Mouse (Mus musculus) gastrocnemius, adult 2 months (tissue): ENCODE measurements at regions not wholly inside any gene's neighbourhood (a gene's known extent, or its start where the extent isn't known, plus 50 kb on each side); places are given as distances from the start of the nearest gene placed in this dataset.

Experiments
- DNase-seq: peaks from one replicate; pipeline ENCODE4 v3.0.0; 2022
- H3K27ac ChIP-seq: fragments of 200-600 bp; 2 replicates; pipeline ENCODE4 v1.8.1; 2022; ENCODE audit warnings: mild to moderate bottlenecking
- H3K4me3 ChIP-seq: fragments of 200-600 bp; 2 replicates; pipeline ENCODE4 v1.8.1; 2022; ENCODE audit warnings: mild to moderate bottlenecking, moderate library complexity
- CTCF ChIP-seq: fragments of 200-600 bp; IDR thresholded peaks from 2 replicates; pipeline ENCODE4 v1.8.1; 2022; ENCODE audit warnings: antibody characterized with exemption, mild to moderate bottlenecking, moderate library complexity
- intact Hi-C: fragments of 180-260 bp; cut with DNase I; formaldehyde crosslinking; loops from one replicate; pipeline ENCODE4 v1.15.1; 2025

DNA sequence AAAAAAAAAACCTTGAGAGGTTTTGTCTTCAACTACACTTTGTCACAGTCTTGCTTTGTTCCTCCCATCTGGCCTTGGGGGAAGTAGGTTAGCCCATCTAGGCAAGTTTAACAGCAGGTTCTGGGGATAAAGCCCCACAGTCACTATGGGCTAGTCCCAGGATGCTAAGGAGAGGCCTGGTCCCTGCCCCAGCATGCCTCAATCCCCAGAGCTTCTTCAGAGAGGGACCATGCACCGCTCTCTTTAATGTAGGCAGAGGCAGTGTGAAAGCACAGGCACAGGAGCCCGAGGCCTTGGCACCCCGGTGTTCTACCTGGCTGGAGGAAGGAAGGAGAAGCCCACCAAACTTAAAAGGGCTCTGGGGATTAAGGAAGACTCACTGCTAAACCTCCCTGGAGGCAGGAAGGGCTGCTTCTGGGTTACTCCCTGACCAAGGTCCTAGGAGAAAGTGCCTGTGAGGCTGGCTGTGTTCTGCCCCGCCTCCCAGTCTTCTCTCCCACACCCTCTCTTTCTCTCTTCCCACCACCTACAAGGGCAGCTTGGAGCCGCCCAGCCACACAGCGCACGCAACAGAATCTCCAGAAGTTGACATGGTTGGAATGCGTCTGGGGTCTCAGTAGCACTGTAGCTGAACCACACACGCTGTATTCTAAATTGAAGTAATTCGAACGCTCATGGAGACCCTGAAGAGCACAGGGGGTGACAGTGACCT lies 633.5 kb downstream of the Zfp706 start:
- no peak for TF ChIP-seq CTCF
- DNase-seq, result no peak
- Histone ChIP-seq H3K27ac (peak overlapping the region; percentile 79), H3K4me3 (peak overlapping the region; percentile 72)
- intact Hi-C loops, result no loop called here

DNA sequence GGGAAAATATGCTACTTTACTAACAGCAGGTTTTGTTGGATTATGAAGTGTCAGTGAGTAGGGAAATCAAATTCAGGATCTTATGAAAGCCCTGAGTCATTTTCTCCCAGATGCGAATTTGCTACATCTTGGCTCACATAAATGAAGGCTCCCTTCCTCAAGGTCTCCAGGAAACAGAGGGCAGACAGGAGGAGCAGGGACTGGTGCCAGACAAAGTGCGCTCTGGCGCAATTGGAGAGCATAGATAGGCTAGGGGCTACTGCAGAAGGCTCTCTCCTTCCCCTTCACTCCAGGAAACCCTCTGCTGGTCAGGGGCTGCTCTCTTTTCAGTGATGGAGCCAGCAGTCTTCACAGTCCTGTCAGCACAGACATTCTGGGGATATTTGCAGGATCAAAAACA lies 634.1 kb downstream of the Zfp706 start:
- Histone ChIP-seq H3K27ac (no peak overlapping the region; the same call in 1 of the 2 replicates), H3K4me3 (no peak overlapping the region)
- peak; percentile 26 for DNase-seq
- TF ChIP-seq CTCF, result no peak
- intact Hi-C loops, result no loop called here

DNA sequence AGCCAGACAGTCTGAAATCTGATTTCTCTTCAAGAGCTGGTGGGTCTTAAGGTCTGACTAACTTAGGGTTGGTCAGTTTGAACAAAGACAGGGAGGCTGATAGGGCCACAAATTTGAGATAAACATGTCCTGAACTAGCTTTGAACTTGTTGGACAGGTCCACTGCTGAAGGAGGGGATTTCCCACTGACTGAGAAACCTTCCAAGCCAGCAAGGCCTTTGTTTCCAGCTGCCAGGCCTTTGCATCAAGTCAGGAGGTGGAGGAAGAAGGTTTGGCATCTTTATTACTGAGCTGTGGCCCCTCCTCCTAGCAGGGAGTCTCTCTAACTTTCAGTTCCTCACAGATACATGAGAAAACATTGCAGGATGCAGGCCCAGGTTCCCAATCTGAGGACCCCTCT lies 636.2 kb downstream of the Zfp706 start:
- Histone ChIP-seq H3K27ac (no peak overlapping the region), H3K4me3 (no peak overlapping the region)
- DNase-seq, result no peak
- no peak for TF ChIP-seq CTCF
- intact Hi-C loops, result no loop called here

- TF ChIP-seq CTCF, result no peak
- no peak for DNase-seq
- Histone ChIP-seq H3K27ac (no peak overlapping the region), H3K4me3 (no peak overlapping the region)
- intact Hi-C loops, result no loop called here
Observed at GRCm38 (mm10) chr15:36370906-36371305, 636.7 kb downstream of the Zfp706 start.

- no peak for TF ChIP-seq CTCF
- no peak overlapping the region for H3K4me3 ChIP-seq
- no peak overlapping the region for H3K27ac ChIP-seq
- DNase-seq, result no peak
- intact Hi-C loops, result no loop called here
Observed at GRCm38 (mm10) chr15:36367296-36367695, 640.3 kb downstream of the Zfp706 start.

DNA sequence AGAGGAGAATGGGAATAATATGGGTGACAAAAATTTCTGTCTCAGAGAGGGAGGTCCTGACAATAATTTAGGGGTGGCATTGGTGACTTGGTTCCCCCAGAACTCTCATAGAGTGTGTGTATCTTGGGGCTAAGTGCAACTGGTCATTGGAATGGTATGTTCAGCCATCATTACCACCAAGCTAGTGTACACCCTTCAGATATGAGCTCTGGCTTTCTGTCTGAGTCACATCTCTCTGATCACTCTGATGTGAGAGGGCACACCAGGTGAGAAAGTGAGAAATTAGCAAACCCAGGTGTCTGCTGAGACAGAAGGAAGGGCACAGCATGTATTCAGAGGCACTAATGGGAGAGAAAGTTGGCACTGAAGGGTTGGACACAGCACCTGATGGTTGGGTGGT lies 642.8 kb downstream of the Zfp706 start:
- no peak for DNase-seq
- intact Hi-C loops, result no loop called here

DNA sequence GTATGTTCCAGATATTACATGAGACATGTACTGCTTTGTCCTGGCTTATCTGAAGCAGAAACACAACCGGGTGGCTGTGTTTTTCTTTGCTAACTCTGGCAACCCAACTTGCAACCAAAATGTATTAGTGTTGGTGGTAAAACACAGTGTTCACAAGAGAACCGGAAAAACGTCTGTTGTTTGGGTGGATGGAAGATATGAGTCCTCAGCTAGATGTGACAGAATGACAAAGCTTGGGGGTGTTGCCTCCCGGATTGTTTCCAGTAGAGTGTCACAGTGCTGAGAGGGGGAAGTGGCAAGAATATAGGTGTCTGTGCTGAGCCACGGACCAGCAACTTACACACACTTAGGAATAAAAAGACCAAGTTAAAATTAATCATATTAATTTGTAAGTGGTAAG lies 643.5 kb downstream of the Zfp706 start:
- no peak for DNase-seq
- intact Hi-C loops, result no loop called here
- no peak overlapping the region for H3K4me3 ChIP-seq
- no peak for TF ChIP-seq CTCF
- H3K27ac ChIP-seq, result no peak overlapping the region

More for the DNA sequence above, 642.8 kb downstream of the Zfp706 start:
- H3K27ac ChIP-seq, result no peak overlapping the region
- TF ChIP-seq CTCF, result no peak
- no peak overlapping the region for H3K4me3 ChIP-seq

DNA sequence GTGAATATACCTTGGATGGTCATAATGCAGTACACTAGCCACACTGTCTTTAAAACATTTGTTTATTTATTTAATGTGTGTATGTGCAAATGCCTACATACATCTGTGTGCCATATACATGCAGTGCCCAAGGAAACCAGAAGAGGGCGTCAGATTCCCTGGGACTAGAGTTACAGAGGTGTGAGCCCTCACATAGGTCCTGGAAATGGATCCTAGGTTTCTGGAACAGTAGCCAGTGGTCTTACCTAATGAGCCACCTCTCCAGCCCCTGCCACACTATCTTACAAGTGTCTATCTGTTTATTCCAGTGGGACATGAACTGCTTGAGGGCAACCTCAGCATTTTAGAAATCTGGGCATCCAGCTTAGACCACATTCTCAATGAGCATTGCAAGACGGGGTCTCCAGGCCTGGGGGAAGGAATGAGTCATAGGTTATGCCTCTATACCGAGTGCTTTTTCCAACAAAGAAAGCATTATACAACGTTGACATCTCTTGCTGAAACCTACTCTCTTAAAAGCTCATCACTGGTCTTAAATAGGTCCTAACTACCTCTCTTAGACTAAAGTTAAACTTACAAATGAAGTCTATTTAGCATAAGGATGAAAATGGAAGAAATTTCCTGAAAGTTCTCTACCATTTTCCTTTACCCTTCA lies 644.5 kb downstream of the Zfp706 start:
- no peak overlapping the region for H3K4me3 ChIP-seq
- intact Hi-C loops, result no loop called here
- TF ChIP-seq CTCF, result peak; percentile 12; the same call in 1 of the 2 replicates
- no peak overlapping the region for H3K27ac ChIP-seq
- no peak for DNase-seq

- no peak for TF ChIP-seq CTCF
- H3K4me3 ChIP-seq, result no peak overlapping the region
- DNase-seq, result no peak
- no peak overlapping the region for H3K27ac ChIP-seq
- intact Hi-C loops, result no loop called here
Observed at GRCm38 (mm10) chr15:36361522-36362148, 645.9 kb downstream of the Zfp706 start.

DNA sequence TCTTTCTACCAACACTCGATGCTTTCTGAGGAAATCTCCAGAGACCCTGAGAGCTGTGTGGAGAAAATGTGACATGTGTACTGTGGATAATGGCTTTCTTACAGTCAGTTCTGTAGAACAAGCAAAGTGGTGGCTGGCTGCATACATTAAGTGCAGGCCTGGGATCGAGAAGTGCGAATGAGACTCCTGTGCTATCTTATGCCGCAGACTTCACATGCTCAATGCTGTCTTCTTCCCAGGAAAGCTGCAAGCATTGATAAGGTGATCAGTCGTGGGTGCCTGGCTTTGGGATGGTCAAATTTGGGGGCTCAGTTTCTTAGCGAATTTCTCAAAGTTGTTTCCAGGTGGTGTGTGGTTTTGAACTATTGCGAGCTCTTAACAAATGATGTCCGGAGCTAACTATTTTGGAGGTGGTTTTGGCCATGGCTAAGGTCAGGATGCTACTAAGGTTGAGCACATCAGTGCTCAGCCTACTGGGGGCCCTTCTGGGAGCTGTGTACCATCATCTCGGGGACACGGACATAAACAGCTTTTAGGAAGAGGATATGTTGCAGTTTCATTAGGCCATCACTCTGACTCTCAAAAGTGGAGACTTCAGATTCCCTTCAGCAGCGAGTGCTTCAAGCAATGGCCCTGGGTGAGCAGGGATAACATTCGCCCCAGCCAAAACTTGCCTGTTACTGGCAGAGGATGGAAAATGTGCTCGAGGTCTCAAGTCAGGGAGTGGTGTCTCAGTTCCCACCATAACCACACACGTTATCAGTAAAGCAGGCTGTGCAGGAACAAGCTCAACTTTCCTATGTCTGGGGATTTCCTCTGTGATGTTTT lies 646.7 kb downstream of the Zfp706 start:
- no peak overlapping the region for H3K27ac ChIP-seq
- intact Hi-C loops, result no loop called here
- DNase-seq, result no peak

DNA sequence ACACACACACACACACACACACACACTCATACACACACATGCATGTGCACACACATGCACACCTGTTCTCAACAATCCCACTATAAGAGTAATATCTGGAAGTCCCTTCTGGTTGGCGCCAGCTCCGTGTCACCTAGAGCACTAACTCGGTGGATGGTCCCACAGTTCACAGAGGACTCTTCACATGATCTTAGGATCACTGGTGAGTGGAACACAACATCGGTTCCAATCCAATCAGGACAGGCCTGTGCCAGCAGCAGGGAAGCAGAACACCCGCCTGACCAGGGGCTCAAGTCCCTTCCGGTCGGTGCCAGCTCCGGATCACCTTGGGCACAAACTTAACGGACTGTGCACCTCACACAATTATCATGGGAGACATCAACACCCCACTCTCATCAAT lies 651.7 kb downstream of the Zfp706 start:
- H3K27ac ChIP-seq, result no peak overlapping the region
- TF ChIP-seq CTCF, result no peak
- intact Hi-C loops, result no loop called here
- H3K4me3 ChIP-seq, result no peak overlapping the region
- DNase-seq, result no peak

More for the DNA sequence above, 646.7 kb downstream of the Zfp706 start:
- TF ChIP-seq CTCF, result no peak
- no peak overlapping the region for H3K4me3 ChIP-seq

DNA sequence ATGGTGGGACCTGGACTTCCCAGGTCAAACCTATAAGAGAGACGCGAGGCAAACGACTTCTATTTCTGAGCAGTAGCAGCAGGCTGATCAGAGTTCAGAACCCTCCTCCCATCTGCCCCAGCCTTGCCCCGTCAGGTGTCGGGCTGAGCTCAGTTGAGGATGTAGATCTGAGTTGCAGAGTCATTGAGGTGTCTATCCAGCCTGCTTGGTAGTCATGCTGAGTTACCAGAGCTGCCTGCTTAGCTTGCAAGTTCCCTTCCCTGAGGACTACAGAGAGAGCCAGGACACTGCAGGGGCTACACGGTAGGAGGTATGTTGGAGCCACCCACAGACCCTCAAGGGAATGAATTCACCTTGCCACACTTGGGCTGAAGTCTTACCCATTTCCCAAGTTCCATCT lies 653.0 kb downstream of the Zfp706 start:
- Histone ChIP-seq H3K27ac (no peak overlapping the region), H3K4me3 (no peak overlapping the region)
- no peak for DNase-seq
- no peak for TF ChIP-seq CTCF
- intact Hi-C loops, result no loop called here

- Histone ChIP-seq H3K27ac (no peak overlapping the region), H3K4me3 (no peak overlapping the region)
- no peak for DNase-seq
- TF ChIP-seq CTCF, result no peak
- intact Hi-C loops, result no loop called here
Observed at GRCm38 (mm10) chr15:36353793-36354192, 653.8 kb downstream of the Zfp706 start.
